Mouse (Mus musculus) kidney, adult 9 months (tissue): ENCODE measurements around the gene Mtfr2.

ENCODE experiments used
- DNase-seq: peaks from one replicate; pipeline ENCODE4 v3.0.0; 2022

Mtfr2 gene

DNA sequence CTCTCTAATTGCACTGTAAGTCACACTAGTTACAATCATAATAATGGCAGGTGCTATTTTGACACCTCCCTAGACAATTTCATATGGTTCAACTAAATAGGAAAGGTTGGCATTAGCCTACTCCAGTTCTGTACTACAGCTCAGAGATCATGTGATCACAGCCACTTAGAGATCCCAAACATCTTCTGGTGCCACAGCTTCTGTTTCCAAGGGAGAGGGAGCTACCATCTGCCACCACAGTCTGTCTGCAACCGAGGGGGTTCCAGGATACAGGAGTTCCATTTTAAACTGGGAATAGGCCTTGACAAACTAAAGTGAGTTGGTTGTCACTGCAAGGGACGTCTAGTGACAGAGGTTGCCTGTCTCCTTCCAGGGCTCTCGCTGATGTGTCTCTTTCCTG, 33.2 kb downstream of the Mtfr2 start:
- DNase-seq = no peak

DNA sequence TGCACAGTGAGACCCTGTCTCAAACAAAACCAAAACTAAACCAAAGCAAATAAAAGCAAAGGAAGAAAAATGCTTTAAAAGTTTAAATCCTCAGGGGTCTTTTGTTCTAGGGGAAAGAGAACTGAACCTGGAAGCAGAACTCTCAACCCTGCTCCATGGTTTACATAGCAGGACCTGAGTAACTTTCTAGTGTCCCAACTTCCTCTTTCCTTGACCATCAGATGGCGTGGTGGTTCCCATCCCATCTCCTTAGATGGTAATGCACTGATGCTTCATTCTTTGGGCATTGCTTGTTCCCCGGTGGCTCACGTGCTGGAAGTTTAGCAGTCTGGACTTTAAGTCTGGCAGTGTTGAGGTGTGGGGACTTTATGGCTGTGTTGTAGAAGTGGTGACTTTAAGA, 33.8 kb downstream of the Mtfr2 start:
- DNase-seq = no peak

DNA sequence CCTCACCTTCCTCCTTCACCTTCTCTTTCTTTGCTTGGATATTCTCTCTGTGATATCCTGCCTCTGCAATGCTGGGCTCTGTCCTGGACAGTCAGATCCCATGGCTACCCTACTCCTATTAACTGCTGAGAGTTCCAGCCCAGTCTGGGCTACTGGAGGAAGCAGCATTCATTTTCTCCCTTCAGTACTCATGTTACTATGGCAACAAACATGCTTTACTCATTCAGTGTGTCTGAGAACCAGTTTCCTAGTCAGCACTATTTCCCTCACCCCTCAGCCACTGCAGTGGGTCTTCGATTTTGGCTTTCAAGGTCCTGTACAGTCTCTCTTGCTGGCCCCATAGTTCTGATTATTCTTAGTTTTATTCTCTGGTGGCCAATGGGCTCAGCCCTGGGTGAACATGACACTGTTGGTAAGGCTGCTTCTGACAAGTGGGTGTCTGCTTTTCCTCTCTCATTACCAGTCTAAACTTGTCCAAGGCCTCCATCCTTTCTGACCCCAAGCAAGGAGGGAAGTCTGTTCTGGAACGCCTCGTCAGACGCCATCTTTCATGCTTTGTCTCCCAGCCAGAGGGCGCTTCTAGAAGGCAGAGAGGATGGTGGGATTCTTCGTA, 35.3 kb downstream of the Mtfr2 start:
- DNase-seq = no peak

- DNase-seq = no peak
These were observed 43.0 kb downstream of the Mtfr2 start for GRCm38 (mm10) chr10:20390568-20390967.

- no peak for DNase-seq
These were observed 47.2 kb downstream of the Mtfr2 start for GRCm38 (mm10) chr10:20394815-20395214.

DNA sequence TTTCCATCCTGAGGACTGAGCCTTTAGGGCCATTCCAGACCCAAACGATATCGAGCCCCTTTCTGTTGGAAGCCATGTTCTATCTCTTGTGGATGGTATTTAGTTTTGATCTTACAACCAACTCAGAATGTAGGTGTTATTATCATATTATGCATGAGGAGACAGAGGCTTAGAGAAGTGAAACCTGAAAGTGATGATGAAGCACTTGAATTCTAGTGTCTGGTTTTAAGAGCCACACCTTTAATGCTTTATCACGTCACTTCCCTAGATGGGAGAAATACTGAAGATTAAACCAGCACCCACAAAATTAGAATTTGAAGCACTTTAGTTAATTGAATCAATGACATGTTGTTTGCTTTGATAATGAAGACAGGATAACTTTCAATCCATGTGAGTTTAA, 48.2 kb downstream of the Mtfr2 start:
- DNase-seq = no peak

- DNase-seq = no peak
These were observed 50.7 kb downstream of the Mtfr2 start for GRCm38 (mm10) chr10:20398224-20398623.

- DNase-seq = no peak
These were observed 51.2 kb downstream of the Mtfr2 start for GRCm38 (mm10) chr10:20398641-20399390.

GRCm38 (mm10) chr10:20400406-20400805, 52.8 kb downstream of the Mtfr2 start:
- DNase-seq = no peak

- DNase-seq = no peak
These were observed 55.4 kb downstream of the Mtfr2 start for GRCm38 (mm10) chr10:20402941-20403340.

- DNase-seq = peak; percentile 51
These were observed 57.9 kb downstream of the Mtfr2 start for GRCm38 (mm10) chr10:20405471-20405870.

DNA sequence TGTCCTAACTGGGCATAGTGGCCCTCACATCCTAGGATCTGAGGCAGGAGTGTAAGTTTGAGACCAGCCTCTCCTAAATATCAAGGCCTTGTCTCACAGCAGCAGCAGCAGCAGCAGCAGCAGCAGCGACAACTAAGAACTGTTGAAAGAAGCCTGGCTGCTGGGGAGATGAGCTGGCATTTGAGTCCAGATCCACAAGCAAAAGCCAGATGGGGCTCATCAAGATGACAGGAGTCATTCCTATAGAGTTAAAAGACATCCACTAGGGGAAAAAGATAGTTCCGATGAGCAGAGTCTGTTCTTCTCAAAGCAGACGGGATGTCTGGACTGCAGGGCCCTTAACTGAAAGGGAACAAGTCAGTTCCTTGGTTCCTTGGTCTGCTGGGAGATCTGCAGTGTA, 60.8 kb downstream of the Mtfr2 start:
- no peak for DNase-seq

DNA sequence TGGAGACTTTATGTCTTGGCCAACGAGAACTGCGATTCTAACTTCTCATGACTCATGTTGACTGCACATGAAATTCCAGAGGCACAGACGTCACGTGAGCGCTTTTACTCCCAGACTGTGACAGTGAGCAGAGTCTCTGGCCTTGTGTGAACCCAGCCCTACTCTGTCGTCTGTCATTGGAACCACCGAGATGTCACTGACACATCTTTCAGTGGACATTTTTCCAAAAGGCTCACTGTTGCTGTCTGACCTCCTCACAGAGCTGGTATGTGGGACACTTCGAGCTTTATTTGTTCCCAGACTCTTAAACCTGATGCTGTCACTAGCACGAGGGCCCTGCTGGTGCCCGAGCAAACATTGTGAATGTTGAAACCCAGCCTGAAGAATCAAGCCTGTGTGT, 61.6 kb downstream of the Mtfr2 start:
- DNase-seq = no peak
